Mouse (Mus musculus) heart, adult 2 months (tissue): ENCODE measurements at regions not wholly inside any gene's neighbourhood (a gene's known extent, or its start where the extent isn't known, plus 50 kb on each side); places are given as distances from the start of the nearest gene placed in this dataset.

Source experiments
- CTCF ChIP-seq: fragments of 200-600 bp; IDR thresholded peaks from 2 replicates; pipeline ENCODE4 v1.8.1; 2022; ENCODE audit warnings: antibody characterized with exemption, mild to moderate bottlenecking, moderate library complexity
- EP300 ChIP-seq: fragments of 200-500 bp; IDR thresholded peaks from 2 replicates; pipeline ENCODE4 v1.6.1; 2011; ENCODE audit warnings: low read depth, low read length, control low read depth; ENCODE audit not compliant: insufficient read depth
- POLR2A ChIP-seq: fragments of 200-500 bp; IDR thresholded peaks from 2 replicates; pipeline ENCODE4 v1.6.1; 2011; ENCODE audit warnings: mild to moderate bottlenecking, low read depth, low read length, control low read depth; ENCODE audit not compliant: insufficient read depth

GRCm38 (mm10) chr14:29818251-29818650 is 96.6 kb upstream of the Cacna2d3 start:
- TF ChIP-seq CTCF (no peak), POLR2A (no peak), EP300 (no peak)
